Mouse (Mus musculus) embryonic facial prominence, embryonic 11.5 days (tissue): ENCODE data around the gene Gpr107. TPM values are rescaled to one million over a fixed set of nuclear protein-coding genes. Genes with fewer than 3 reads are reported as not detected.

Source experiments
- polyA plus RNA-seq: library from polyadenylated mRNA; unstranded; fragments of >200 nt; fragmentation: Nextera tagmentation; extraction: Ambion mirVana; gene quantifications from 2 replicates; pipeline ENCODE4 v1.2.1, GENCODE M21; 2014

Gpr107 gene
- polyA plus RNA-seq, 1 experiment from 2014 or later = 23.1 TPM

Other genes with a start within 250 kb of the Gpr107 start
- 9.1 and 9.3 TPM in 2 replicates for gene Ptges, start 222.5 kb upstream of the Gpr107 start, polyA plus RNA-seq
- 26.0 and 28.4 TPM in 2 replicates for gene Tor1b, start 199.4 kb upstream of the Gpr107 start, polyA plus RNA-seq
- gene Tor1a, start 184.4 kb upstream of the Gpr107 start, polyA plus RNA-seq = 84.8 and 86.6 TPM in 2 replicates
- gene BC005624, start 170.1 kb upstream of the Gpr107 start, polyA plus RNA-seq = 54.0 and 58.8 TPM in 2 replicates
- gene Usp20, start 170.0 kb upstream of the Gpr107 start, polyA plus RNA-seq = 9.3 and 10.4 TPM in 2 replicates
- gene Fnbp1, start 10.3 kb upstream of the Gpr107 start, polyA plus RNA-seq = 15.9 and 17.9 TPM in 2 replicates
- 59.5 and 60.3 TPM in 2 replicates for gene Ncs1, start 93.5 kb downstream of the Gpr107 start, polyA plus RNA-seq
- 0.10 TPM in 1 of 2 replicates, not detected in the other for gene Hmcn2, start 162.1 kb downstream of the Gpr107 start, polyA plus RNA-seq